Mouse (Mus musculus): ENCODE data around the gene Gm10310. TPM values are rescaled to one million over a fixed set of nuclear protein-coding genes. Genes with fewer than 3 reads are reported as not detected.
"Not testable (repeated sequence)": the region's sequence is repeated elsewhere in the genome, so short reads cannot be mapped to it uniquely, and the experiment has no call there.

The Gm10310 gene
- not detected in 2 replicates for polyA plus RNA-seq (2015; fragmentation: Nextera tagmentation; extraction: Ambion mirVana)

DNA sequence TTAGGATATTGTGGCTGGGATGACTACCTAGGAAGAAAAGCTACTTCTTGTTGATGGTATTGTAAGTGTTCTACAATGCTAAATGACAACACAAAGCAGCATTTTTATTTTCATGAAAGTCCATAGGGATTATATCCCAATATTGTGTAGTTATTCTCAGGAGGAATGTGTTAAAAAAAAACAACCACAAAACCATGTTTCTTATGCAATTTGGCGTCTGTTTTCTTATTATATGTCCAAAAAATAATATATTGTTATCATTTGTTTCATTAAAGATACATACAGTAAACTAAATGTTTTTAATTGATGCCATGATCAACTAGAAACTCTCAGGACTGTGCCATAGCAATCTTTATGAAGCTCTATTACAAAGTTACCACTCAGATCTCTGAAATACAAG is at the start of gene Gm10310:
Gene Gm10310, minus strand, starts transcription at position 101 of the 400 bp plus-strand sequence.
- H3K27ac ChIP-seq (ENCODE audit: low read depth, low read length); H3K27me3 ChIP-seq (replicated peaks; ENCODE audit: control insufficient read depth, insufficient read depth, low read length); H3K4me1 ChIP-seq (ENCODE audit: control insufficient read depth, insufficient read depth, low read depth, low read length); H3K36me3 ChIP-seq (ENCODE audit: control insufficient read depth, insufficient read depth, low read length); H3K4me2 ChIP-seq (ENCODE audit: low read length); H3K9me3 ChIP-seq (ENCODE audit: control insufficient read depth, low read length); ATAC-seq; H3K4me3 ChIP-seq (ENCODE audit: low read length); H3K9ac ChIP-seq (ENCODE audit: low read depth, low read length): not testable (repeated sequence)
- WGBS, result no CpG with 5 or more reads among the region's 1 CpGs

DNA sequence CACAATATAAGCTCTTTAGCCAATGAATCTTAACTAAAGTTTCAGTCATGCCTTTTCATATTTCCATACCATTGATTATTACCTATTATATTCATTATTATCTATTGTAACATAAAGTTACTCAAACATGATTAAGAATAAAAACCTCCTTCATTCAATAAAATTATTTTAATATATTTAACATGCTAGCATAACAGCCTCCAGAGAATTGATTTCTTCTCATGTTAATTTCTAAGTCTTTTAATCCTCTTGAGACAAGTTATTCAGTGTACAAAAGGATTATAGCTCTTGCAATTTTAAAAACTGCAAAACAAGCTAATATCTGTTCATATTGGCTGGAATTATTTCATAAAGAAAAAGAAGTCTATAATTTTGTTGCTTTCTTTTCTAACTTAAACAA is 45.2 kb upstream of the Gm10310 start, which contains the start of gene Olfr821:
Gene Olfr821, plus strand, starts transcription at position 301 of the 400 bp plus-strand sequence.
- Histone ChIP-seq H3K27me3 (replicated peaks; ENCODE audit: control insufficient read depth, insufficient read depth, low read length) (no peaks in the 10 kb centered on the region), H3K4me2 (ENCODE audit: low read length) (no peak within 1 kb of the TSS), H3K9ac (ENCODE audit: low read depth, low read length) (no peak within 1 kb of the TSS), H3K9me3 (ENCODE audit: control insufficient read depth, low read length) (no peaks in the 10 kb centered on the region), H3K4me1 (ENCODE audit: control insufficient read depth, insufficient read depth, low read depth, low read length) (no peaks in the 10 kb centered on the region), H3K36me3 (ENCODE audit: control insufficient read depth, insufficient read depth, low read length) (no peaks in the 10 kb centered on the region), H3K4me3 (ENCODE audit: low read length) (no peak within 1 kb of the TSS), H3K27ac (ENCODE audit: low read depth, low read length) (no peak within 1 kb of the TSS)
- ATAC-seq, result no peak

DNA sequence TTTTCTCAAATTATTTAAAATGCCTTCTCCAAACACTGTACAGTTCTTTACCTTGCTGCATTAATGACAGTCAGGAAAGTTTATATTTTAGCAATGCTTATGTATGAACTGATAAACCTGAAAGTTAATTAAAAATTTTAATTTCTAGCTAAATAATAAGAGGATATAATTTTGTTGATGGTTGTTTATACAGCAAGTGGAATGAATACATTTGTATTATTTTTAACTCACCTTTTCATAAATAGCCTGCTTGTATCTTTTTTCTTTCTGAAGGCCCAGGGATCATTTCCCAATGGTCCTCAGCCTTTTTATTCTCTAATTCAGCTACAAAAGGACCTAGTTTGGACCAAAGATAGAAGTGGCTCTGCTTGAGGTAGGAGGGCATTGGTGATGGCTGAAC is 27.5 kb upstream of the Gm10310 start, which contains the start of gene Olfr820:
Gene Olfr820, plus strand, starts transcription at position 301 of the 400 bp plus-strand sequence.
- ATAC-seq, result no peak
- H3K4me1 ChIP-seq (ENCODE audit: control insufficient read depth, insufficient read depth, low read depth, low read length), result no peaks in the 10 kb centered on the region
- no peaks in the 10 kb centered on the region for H3K36me3 ChIP-seq (ENCODE audit: control insufficient read depth, insufficient read depth, low read length)
- no peak within 1 kb of the TSS for H3K27ac ChIP-seq (ENCODE audit: low read depth, low read length)
- no peaks in the 10 kb centered on the region for H3K27me3 ChIP-seq (replicated peaks; ENCODE audit: control insufficient read depth, insufficient read depth, low read length)
- H3K9ac ChIP-seq (ENCODE audit: low read depth, low read length), result no peak within 1 kb of the TSS
- no peak within 1 kb of the TSS for H3K4me2 ChIP-seq (ENCODE audit: low read length)
- H3K9me3 ChIP-seq (ENCODE audit: control insufficient read depth, low read length), result no peaks in the 10 kb centered on the region
- no peak within 1 kb of the TSS for H3K4me3 ChIP-seq (ENCODE audit: low read length)

DNA sequence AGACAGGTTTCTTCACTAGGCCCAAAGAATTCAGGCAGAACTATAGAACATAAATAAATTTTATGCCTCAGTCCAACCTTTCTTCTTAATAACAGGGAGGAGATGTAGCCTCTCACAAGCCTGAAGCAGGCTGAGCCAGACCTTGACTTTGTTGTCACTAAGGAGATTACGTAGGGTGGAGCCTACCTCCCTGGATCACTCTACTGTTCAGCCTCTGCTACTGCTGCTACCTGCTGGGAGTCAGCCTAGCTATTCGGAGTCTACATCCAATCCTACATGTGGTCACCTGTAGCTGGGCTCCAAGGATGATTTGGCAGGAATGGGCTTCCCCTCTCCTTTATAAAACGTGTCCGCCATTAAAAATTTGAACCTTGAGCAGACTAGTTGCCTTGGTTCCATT is 20.5 kb upstream of the Gm10310 start:
- not testable (repeated sequence) for H3K27ac ChIP-seq (ENCODE audit: low read depth, low read length); H3K4me2 ChIP-seq (ENCODE audit: low read length); H3K9me3 ChIP-seq (ENCODE audit: control insufficient read depth, low read length); H3K4me1 ChIP-seq (ENCODE audit: control insufficient read depth, insufficient read depth, low read depth, low read length); ATAC-seq; H3K27me3 ChIP-seq (replicated peaks; ENCODE audit: control insufficient read depth, insufficient read depth, low read length); H3K4me3 ChIP-seq (ENCODE audit: low read length); H3K36me3 ChIP-seq (ENCODE audit: control insufficient read depth, insufficient read depth, low read length); H3K9ac ChIP-seq (ENCODE audit: low read depth, low read length)
- 90% methylated on average over 4 of the region's 4 CpGs for WGBS

DNA sequence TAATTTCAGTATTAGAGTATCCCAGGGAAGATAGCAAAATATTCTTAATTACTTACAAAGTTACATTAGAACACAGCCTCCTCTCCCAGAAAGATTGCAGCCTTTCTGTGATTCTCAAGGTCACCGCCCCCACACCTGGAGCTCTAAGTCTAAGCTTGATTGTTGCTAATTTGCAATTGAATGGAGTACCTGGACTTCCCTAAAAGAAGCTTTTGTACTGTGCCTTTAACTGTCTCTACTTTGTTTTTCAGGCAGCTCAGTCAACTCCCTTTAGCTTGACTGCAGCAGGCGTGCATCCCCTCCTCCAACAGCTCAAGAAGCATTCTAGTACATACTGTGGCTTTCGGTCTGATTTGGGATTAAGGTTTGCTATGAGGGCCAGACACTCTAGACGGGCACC is 19.2 kb upstream of the Gm10310 start:
- H3K4me3 ChIP-seq (ENCODE audit: low read length); H3K4me2 ChIP-seq (ENCODE audit: low read length); H3K4me1 ChIP-seq (ENCODE audit: control insufficient read depth, insufficient read depth, low read depth, low read length); H3K9me3 ChIP-seq (ENCODE audit: control insufficient read depth, low read length); H3K27me3 ChIP-seq (replicated peaks; ENCODE audit: control insufficient read depth, insufficient read depth, low read length); ATAC-seq; H3K9ac ChIP-seq (ENCODE audit: low read depth, low read length); H3K27ac ChIP-seq (ENCODE audit: low read depth, low read length); H3K36me3 ChIP-seq (ENCODE audit: control insufficient read depth, insufficient read depth, low read length): not testable (repeated sequence)
- 90% methylated on average over 4 of the region's 4 CpGs for WGBS

DNA sequence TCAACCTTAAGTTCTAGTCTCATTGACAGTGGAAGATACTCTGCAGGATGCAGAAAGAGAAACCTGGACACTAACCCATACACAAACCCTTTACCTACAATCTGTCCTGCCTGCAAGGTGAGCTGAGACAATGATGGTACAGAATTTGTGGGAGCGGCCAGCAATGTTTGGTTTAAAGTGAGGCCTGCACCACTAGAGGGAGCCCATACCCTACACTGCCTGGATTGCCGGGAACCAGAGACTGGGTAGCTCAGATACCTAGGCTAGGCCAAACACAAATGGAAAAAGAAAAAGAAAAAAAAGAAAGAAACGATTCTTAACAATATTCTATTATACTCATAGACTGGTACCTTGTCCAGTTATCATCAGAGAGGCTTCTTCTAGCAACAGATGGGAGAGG is 3.0 kb downstream of the Gm10310 start:
- H3K4me1 ChIP-seq (ENCODE audit: control insufficient read depth, insufficient read depth, low read depth, low read length); ATAC-seq; H3K27ac ChIP-seq (ENCODE audit: low read depth, low read length); H3K9me3 ChIP-seq (ENCODE audit: control insufficient read depth, low read length); H3K4me3 ChIP-seq (ENCODE audit: low read length); H3K27me3 ChIP-seq (replicated peaks; ENCODE audit: control insufficient read depth, insufficient read depth, low read length); H3K9ac ChIP-seq (ENCODE audit: low read depth, low read length); H3K4me2 ChIP-seq (ENCODE audit: low read length); H3K36me3 ChIP-seq (ENCODE audit: control insufficient read depth, insufficient read depth, low read length): not testable (repeated sequence)
- no CpG with 5 or more reads among the region's 3 CpGs for WGBS

DNA sequence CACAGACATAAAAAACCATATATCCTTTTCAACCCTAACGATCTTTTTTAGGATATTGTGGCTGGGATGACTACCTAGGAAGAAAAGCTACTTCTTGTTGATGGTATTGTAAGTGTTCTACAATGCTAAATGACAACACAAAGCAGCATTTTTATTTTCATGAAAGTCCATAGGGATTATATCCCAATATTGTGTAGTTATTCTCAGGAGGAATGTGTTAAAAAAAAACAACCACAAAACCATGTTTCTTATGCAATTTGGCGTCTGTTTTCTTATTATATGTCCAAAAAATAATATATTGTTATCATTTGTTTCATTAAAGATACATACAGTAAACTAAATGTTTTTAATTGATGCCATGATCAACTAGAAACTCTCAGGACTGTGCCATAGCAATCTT is 8.8 kb downstream of the Gm10310 start, which contains the start of gene Olfr247:
Gene Olfr247, minus strand, starts transcription at position 101 of the 400 bp plus-strand sequence.
- H3K9me3 ChIP-seq (ENCODE audit: control insufficient read depth, low read length); ATAC-seq; H3K27me3 ChIP-seq (replicated peaks; ENCODE audit: control insufficient read depth, insufficient read depth, low read length); H3K4me1 ChIP-seq (ENCODE audit: control insufficient read depth, insufficient read depth, low read depth, low read length); H3K9ac ChIP-seq (ENCODE audit: low read depth, low read length); H3K36me3 ChIP-seq (ENCODE audit: control insufficient read depth, insufficient read depth, low read length); H3K27ac ChIP-seq (ENCODE audit: low read depth, low read length); H3K4me2 ChIP-seq (ENCODE audit: low read length); H3K4me3 ChIP-seq (ENCODE audit: low read length): not testable (repeated sequence)
- WGBS, result no CpG with 5 or more reads among the region's 2 CpGs

DNA sequence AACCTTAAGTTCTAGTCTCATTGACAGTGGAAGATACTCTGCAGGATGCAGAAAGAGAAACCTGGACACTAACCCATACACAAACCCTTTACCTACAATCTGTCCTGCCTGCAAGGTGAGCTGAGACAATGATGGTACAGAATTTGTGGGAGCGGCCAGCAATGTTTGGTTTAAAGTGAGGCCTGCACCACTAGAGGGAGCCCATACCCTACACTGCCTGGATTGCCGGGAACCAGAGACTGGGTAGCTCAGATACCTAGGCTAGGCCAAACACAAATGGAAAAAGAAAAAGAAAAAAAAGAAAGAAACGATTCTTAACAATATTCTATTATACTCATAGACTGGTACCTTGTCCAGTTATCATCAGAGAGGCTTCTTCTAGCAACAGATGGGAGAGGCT is 11.9 kb downstream of the Gm10310 start:
- not testable (repeated sequence) for H3K27me3 ChIP-seq (replicated peaks; ENCODE audit: control insufficient read depth, insufficient read depth, low read length); H3K4me3 ChIP-seq (ENCODE audit: low read length); H3K4me2 ChIP-seq (ENCODE audit: low read length); H3K9ac ChIP-seq (ENCODE audit: low read depth, low read length); H3K27ac ChIP-seq (ENCODE audit: low read depth, low read length); H3K9me3 ChIP-seq (ENCODE audit: control insufficient read depth, low read length); ATAC-seq; H3K4me1 ChIP-seq (ENCODE audit: control insufficient read depth, insufficient read depth, low read depth, low read length); H3K36me3 ChIP-seq (ENCODE audit: control insufficient read depth, insufficient read depth, low read length)
- WGBS, result no CpG with 5 or more reads among the region's 3 CpGs

DNA sequence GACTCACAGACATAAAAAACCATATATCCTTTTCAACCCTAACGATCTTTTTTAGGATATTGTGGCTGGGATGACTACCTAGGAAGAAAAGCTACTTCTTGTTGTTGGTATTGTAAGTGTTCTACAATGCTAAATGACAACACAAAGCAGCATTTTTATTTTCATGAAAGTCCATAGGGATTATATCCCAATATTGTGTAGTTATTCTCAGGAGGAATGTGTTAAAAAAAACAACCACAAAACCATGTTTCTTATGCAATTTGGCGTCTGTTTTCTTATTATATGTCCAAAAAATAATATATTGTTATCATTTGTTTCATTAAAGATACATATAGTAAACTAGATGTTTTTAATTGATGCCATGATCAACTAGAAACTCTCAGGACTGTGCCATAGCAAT is 17.7 kb downstream of the Gm10310 start, which contains the start of gene Olfr819:
Gene Olfr819, minus strand, starts transcription at position 101 of the 400 bp plus-strand sequence.
- H3K9ac ChIP-seq (ENCODE audit: low read depth, low read length); H3K4me1 ChIP-seq (ENCODE audit: control insufficient read depth, insufficient read depth, low read depth, low read length); H3K27me3 ChIP-seq (replicated peaks; ENCODE audit: control insufficient read depth, insufficient read depth, low read length); H3K9me3 ChIP-seq (ENCODE audit: control insufficient read depth, low read length); H3K27ac ChIP-seq (ENCODE audit: low read depth, low read length); H3K4me3 ChIP-seq (ENCODE audit: low read length); ATAC-seq; H3K4me2 ChIP-seq (ENCODE audit: low read length); H3K36me3 ChIP-seq (ENCODE audit: control insufficient read depth, insufficient read depth, low read length): not testable (repeated sequence)
- WGBS, result 80% methylated on average over 2 of the region's 2 CpGs

DNA sequence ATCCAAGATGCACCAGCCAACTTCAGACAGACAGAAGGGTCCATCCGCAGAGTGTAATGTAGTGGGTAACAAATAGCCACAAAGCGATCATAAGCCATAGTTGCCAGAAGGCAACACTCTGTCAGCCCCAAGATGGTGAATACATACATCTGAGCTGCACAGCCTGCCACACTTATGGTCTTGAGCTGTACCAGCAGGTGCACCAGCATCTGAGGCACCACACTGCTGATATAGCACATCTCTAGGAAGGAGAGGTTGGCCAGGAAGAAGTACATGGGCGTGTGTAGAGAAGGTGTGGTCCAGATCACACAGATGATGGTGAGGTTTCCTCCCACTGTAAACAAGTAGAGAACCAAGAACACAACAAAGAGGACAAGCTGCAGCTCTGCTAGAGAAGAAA is 18.6 kb downstream of the Gm10310 start:
- not testable (repeated sequence) for H3K27ac ChIP-seq (ENCODE audit: low read depth, low read length); H3K4me3 ChIP-seq (ENCODE audit: low read length); H3K9me3 ChIP-seq (ENCODE audit: control insufficient read depth, low read length); H3K27me3 ChIP-seq (replicated peaks; ENCODE audit: control insufficient read depth, insufficient read depth, low read length); H3K9ac ChIP-seq (ENCODE audit: low read depth, low read length); H3K36me3 ChIP-seq (ENCODE audit: control insufficient read depth, insufficient read depth, low read length); ATAC-seq; H3K4me2 ChIP-seq (ENCODE audit: low read length); H3K4me1 ChIP-seq (ENCODE audit: control insufficient read depth, insufficient read depth, low read depth, low read length)
- 100% methylated on average over 2 of the region's 3 CpGs for WGBS

Measured in hindbrain, embryonic 16.5 days (tissue).